Mouse (Mus musculus): Measurements from ENCODE around the gene Prkag1. TPM values are rescaled to one million over a fixed set of nuclear protein-coding genes. Genes with fewer than 3 reads are reported as not detected.
"Not testable (repeated sequence)": the region's sequence is repeated elsewhere in the genome, so short reads cannot be mapped to it uniquely, and the experiment has no call there.

Prkag1 gene
- total RNA-seq, 2 experiments from 2014 or later = 49.1 to 50.0 TPM

- DNase-seq (ENCODE audit: low spot score in 2 of 2) = no peak
- intact Hi-C loops (cut with DNase I) = loop anchor here (5.0 kb wide), 1 partner anchor 34 kb away; no protein-coding TSS in a partner anchor
These were observed 2.0 kb upstream of the Prkag1 start for GRCm38 (mm10) chr15:98833281-98833680.

DNA sequence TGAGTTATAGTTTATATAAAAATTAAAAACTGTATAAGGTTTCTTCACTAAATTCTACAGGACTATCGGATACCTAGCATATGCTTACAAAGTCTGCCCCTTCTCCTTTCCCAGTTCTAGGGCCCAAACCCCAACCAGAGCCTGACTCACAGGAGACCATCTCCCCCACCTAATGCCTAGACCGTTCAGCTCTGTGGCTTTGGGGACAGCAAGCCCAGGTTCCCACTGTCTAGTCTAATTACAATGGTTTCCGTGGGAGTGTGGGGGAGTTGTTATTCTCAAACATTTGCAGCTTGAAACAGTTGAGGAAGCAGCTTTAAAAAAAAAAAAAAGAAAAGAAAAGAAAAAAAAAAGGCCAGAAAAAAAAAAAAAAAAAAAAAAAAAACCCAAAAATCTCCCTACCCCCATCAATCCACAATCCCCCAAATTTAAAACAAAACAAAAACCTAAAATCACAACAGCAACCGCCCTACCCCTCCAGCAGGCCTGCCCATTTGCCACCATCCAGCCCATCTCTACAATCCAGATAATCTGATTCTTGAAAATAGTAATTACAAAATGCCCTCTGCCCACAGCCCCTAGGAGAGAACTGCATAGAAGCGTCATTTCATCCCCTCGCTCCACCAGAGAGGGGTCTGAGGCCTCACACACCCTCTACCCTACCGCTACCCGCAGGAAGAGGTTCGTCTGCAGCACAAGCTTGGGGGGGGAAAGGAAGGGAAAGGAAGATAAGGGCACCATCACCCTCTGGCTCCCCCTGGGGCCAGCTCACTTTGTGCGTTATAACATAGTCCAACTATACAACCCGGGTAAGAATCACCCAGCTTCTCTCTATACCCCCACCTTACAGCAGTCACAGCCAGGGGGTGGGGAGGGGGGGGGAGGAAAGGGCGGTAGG lies 1.1 kb upstream of the Prkag1 start:
- no peak for DNase-seq (ENCODE audit: low spot score in 2 of 2)
- intact Hi-C loops (cut with DNase I) = loop anchor here (5.0 kb wide), 1 partner anchor 35 kb away; no protein-coding TSS in a partner anchor

DNA sequence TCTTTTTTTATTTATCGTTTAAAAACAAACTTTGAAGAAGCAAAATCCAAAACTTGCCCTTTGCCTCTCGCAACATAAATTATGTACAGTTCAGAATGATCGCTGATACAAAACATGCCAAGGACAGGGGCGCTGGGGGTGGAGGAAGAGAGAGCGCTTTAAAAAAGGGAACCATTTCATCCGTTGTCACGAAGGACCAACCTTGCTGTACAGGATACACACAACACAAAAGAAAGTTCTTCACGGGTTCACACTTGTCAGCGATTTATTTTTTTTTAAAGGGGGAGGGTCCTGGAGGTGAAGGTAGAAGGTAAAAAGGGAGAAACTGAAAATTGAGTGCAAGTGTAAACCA lies 339 bp upstream of the Prkag1 start:
- DNase-seq (ENCODE audit: low spot score in 2 of 2) = no peak
- intact Hi-C loops (cut with DNase I) = loop anchor here (2.0 to 5.0 kb wide), 2 partner anchors 23 to 36 kb away; partner anchors contain the start of gene Ddn

- intact Hi-C loops (cut with DNase I) = no loop called here
- no peak for DNase-seq (ENCODE audit: low spot score in 2 of 2)
These were observed 3.7 kb downstream of the Prkag1 start for GRCm38 (mm10) chr15:98827611-98828011.

DNA sequence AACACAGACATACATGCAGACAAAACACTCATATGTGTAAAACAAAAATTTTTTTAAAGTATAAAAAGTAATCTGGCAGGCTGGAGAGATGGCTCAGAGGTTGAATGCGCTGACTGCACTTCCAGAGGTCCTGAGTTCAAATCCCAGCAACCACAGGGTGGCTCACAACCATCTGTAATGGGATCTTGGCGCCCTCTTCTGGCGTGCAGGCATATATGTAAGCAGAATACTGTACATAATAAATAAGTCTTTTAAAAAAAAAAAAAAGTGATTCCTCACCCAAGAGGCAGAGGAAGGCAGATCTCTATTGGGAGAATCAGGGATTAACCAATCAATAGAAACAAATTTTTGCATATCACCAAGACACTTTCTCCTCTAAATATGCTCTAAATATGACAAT lies 7.9 kb downstream of the Prkag1 start:
- intact Hi-C loops (cut with DNase I) = no loop called here
- no peak for DNase-seq (ENCODE audit: low spot score in 2 of 2)

GRCm38 (mm10) chr15:98822147-98822546 lies 9.2 kb downstream of the Prkag1 start:
- no peak for DNase-seq (ENCODE audit: low spot score in 2 of 2)
- intact Hi-C loops (cut with DNase I) = no loop called here

DNA sequence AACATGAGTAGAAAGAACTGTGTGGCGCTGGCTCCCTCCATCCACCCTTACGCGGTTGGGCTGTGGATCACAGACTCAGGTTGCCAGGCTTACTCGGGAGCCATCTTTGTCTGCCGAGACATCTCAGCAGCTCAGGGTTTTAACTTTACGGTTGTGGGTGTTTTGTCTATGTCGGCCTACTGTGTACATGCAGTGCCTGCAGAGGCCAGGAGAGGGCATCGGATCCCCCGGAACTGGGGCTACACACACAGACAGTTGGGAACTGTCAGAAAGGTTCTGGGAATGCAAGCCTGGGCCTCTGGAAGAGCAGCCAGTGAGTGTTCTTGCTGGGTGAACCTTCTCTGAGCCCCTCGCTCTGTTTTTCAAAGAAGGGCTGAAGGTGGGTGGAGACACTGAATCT lies 9.9 kb downstream of the Prkag1 start:
- intact Hi-C loops (cut with DNase I) = no loop called here
- DNase-seq (ENCODE audit: low spot score in 2 of 2) = no peak

DNA sequence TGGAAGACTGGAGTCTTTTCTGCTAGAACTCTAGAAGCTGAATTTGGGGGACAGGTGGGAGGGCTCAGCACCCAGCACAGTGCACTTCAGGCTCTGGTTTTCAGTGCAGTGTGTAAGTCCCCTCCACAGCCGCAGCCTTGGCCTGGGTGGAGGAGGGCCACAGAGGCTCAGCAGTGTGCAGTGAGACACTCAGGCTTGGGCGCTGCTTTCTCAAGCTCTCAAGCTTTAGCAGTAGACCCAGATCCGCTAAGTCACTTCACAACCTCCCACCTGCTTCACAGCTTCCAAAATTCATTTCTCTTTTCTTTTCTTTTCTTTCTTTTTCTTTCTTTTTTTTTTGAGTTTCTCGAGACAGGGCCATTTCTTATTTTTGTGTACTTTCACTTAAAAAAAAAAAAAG lies 10.4 kb downstream of the Prkag1 start:
- DNase-seq (ENCODE audit: low spot score in 2 of 2) = no peak
- intact Hi-C loops (cut with DNase I) = no loop called here

- no peak for DNase-seq (ENCODE audit: low spot score in 2 of 2)
- intact Hi-C loops (cut with DNase I) = no loop called here
These were observed 13.2 kb downstream of the Prkag1 start for GRCm38 (mm10) chr15:98818171-98818570.

DNA sequence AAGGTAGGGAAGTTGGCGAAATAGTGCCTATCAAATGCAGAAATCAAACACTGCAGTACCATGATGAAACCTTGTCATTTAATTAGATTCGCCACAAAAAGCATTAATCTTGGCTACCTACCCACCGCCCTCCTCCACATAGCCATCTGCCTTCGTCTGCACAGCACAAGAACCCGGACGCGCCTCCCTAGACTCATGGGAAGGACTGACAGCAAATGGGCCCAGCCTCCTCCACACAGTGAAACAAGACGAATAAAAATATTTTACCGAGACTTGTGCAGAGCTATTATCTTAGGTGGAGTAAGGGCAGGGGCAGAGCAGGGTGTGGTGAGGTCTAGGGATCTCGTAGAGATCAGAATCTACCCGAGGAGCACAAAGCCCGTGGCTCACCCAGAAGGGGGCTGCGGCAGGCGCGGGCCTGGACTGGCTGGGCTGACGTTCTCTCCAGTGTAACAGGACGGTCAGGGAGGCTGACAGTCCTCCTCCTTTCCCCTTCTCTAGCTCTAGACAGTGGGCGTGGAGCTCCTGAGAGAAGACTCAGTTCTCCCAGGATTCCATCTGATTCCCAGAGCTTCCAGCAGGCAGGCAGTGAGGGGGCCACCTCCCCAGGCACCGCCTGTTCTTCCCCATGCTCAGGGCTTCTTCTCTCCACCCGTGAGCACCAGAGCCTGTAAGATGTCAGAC lies 18.4 kb downstream of the Prkag1 start:
- peak; percentile 79 to 80 for DNase-seq (ENCODE audit: low spot score in 2 of 2)

GRCm38 (mm10) chr15:98810212-98810611 lies 21.1 kb downstream of the Prkag1 start:
- intact Hi-C loops (cut with DNase I); DNase-seq (ENCODE audit: low spot score in 2 of 2): not testable (repeated sequence)

More for the DNA sequence above, 18.4 kb downstream of the Prkag1 start:
- intact Hi-C loops (cut with DNase I) = no loop called here

- intact Hi-C loops (cut with DNase I) = loop anchor here (2.0 kb wide), 1 partner anchor 21 kb away; the partner anchor contains the start of gene Prkag1
- DNase-seq (ENCODE audit: low spot score in 2 of 2) = no peak
These were observed 21.9 kb downstream of the Prkag1 start, which contains the start of gene Ddn for GRCm38 (mm10) chr15:98809390-98809789. Ddn (minus strand) TSS chr15:98809490.

GRCm38 (mm10) chr15:98808651-98809134 lies 22.6 kb downstream of the Prkag1 start:
- intact Hi-C loops (cut with DNase I) = loop anchor here (2.0 kb wide), 1 partner anchor 22 kb away; the partner anchor contains the start of gene Prkag1

GRCm38 (mm10) chr15:98807895-98808650 lies 23.2 kb downstream of the Prkag1 start:
- intact Hi-C loops (cut with DNase I) = loop anchor here (2.0 kb wide), 1 partner anchor 23 kb away; the partner anchor contains the start of gene Prkag1
- DNase-seq (ENCODE audit: low spot score in 2 of 2) = peak; percentile 87

More at GRCm38 (mm10) chr15:98808651-98809134, 22.6 kb downstream of the Prkag1 start:
- DNase-seq (ENCODE audit: low spot score in 2 of 2) = peak; percentile 88

- intact Hi-C loops (cut with DNase I) = no loop called here
- DNase-seq (ENCODE audit: low spot score in 2 of 2) = peak in 1 of 2 experiments; percentile 56
These were observed 24.2 kb downstream of the Prkag1 start for GRCm38 (mm10) chr15:98806809-98807770.

DNA sequence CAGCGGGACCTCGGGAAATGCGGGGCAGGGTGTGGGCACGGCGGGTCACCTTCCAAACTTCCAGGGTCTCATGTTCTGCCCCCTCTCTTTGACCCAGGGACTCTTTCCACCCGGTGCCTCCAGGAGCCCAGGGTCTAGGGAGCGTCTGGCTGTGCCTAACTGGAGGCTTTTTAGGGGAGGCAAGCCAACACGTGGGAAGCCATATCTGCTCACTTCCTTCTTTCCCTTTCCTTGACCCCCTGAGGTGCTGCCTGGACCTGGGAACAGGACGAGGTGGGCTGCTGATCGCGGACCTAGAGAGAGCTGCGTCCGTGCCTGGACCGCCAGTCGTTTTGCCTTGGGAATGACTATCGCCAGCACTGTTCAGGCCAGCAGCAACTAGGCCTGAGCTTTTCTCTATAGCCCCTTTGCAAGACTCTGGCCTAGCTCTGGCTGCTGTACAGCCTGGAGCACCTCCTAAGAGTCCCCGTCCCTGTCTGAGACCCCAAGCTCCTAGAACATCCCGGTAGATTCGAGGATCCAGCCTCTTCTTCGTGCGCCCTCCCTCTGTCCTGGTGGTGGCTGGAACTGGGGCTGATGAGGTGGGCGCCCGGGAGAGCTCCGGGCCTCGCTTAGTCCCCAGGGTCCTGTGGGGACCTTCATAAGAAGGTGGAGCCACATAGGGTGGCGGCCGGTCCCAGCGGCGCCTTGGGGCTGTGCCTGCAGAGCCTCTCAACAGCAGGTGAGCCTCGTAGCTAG lies 25.1 kb downstream of the Prkag1 start:
- intact Hi-C loops (cut with DNase I) = no loop called here
- no peak for DNase-seq (ENCODE audit: low spot score in 2 of 2)

GRCm38 (mm10) chr15:98805324-98806040 lies 25.8 kb downstream of the Prkag1 start:
- peak; percentile 75 to 80 for DNase-seq (ENCODE audit: low spot score in 2 of 2)
- intact Hi-C loops (cut with DNase I) = no loop called here

Data from left cerebral cortex, postnatal 36 days (tissue).